Mouse (Mus musculus): ENCODE data around the gene Clec12a. TPM values are rescaled to one million over a fixed set of nuclear protein-coding genes. Genes with fewer than 3 reads are reported as not detected.

The Clec12a gene
- polyA plus RNA-seq, 1 experiment: 6.8 TPM

DNA sequence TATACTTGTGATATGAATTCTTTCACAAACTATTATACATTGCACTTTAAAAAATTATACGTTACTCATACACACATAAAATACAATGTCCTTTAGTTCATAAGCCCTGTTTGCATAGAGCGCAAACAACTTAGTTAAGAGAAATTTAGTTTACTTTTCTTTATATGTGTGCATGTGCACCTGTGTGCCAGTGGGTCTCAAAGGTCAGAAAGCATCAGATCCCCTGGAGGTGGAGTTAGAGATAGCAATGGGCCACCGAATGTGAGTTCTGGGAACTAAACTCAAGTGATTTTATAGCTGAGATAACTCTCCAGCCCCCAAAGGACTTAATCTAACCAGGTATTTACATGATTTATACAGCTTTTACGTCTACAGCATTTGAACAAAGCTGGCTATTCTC, 23.2 kb upstream of the Clec12a start:
- WGBS: 78% methylated on average over 4 of the region's 4 CpGs
- H3K36me3 ChIP-seq (ENCODE audit: control insufficient read depth, insufficient read depth, low read length): no peaks in the 10 kb centered on the region
- H3K27ac ChIP-seq (ENCODE audit: insufficient read depth, low read length): no peak overlapping the region
- peaks cover 9% of the 10 kb centered on the region; the same call in 1 of the 2 replicates for H3K4me1 ChIP-seq (ENCODE audit: control insufficient read depth, insufficient read depth, insufficient read length)
- H3K4me3 ChIP-seq (ENCODE audit: extremely low read depth, insufficient read depth, insufficient read length): no peak overlapping the region
- TF ChIP-seq CTCF (IDR thresholded peaks at IDR 0.05; ENCODE audit: extremely low read depth, insufficient read depth, insufficient read length, insufficient replicate concordance) (no peak), POLR2A (IDR thresholded peaks at IDR 0.05; ENCODE audit: low read depth, low read length) (no peak)
- no peaks in the 10 kb centered on the region for H3K27me3 ChIP-seq (ENCODE audit: control insufficient read depth, insufficient read depth, low read length)
- DNase-seq (ENCODE audit: low read depth in 1 of 2, low spot score in 2 of 2): no peak

DNA sequence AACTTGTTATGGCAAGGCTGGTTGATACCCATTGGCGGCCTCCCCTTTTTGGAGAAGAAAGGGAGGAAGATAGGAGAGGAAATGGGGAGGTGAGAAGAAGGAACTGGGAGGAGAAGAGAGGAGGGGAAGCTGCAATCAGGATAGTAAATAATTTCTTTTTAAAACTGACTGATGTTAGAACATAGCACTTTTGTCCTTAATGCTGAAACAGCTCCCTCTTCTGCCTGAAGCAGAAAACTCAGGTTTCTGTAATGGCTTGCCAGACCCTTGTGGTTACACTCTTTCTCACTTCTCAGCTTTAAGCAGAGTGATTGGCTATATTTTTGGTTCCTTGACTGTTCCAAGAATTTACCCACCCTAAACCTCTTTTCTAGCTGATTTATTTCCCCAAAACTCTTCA, 16.5 kb upstream of the Clec12a start:
- H3K36me3 ChIP-seq (ENCODE audit: control insufficient read depth, insufficient read depth, low read length): no peaks in the 10 kb centered on the region
- no peaks in the 10 kb centered on the region for H3K4me1 ChIP-seq (ENCODE audit: control insufficient read depth, insufficient read depth, insufficient read length)
- no peaks in the 10 kb centered on the region for H3K27me3 ChIP-seq (ENCODE audit: control insufficient read depth, insufficient read depth, low read length)
- TF ChIP-seq CTCF (IDR thresholded peaks at IDR 0.05; ENCODE audit: extremely low read depth, insufficient read depth, insufficient read length, insufficient replicate concordance): no peak
- TF ChIP-seq POLR2A (IDR thresholded peaks at IDR 0.05; ENCODE audit: low read depth, low read length): no peak
- H3K27ac ChIP-seq (ENCODE audit: insufficient read depth, low read length): no peak overlapping the region
- 33% methylated on average over 1 of the region's 1 CpGs for WGBS
- no peak overlapping the region for H3K4me3 ChIP-seq (ENCODE audit: extremely low read depth, insufficient read depth, insufficient read length)
- DNase-seq (ENCODE audit: low read depth in 1 of 2, low spot score in 2 of 2): peak in 1 of 2 experiments; percentile 17

DNA sequence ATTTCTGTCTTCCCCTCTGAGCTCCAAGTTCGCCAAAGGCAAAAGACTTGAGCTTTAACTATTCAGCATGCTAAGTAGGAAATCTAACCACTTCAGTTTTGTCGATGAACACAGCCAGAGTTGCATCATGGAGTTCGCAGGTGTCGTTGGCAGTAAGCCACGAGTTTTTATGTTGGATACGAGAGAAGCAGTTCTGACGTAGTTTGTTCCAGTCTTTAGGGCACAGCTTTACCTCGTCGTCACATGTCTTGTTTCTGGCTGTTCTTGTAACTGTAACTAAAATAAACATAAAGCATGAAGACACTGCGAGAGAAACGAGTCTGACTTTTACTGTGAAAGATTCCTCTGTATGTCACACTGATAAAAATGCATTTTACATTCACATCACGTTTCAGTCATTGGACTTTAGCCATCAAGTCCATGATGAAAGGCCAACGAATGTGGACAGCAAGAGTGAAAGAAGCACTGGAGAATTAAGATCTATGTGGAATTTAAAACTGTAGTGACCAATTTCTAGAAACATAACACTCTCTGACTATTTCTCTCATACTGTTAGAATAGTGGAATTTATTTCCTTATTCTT, 15.8 kb upstream of the Clec12a start:
- H3K27ac ChIP-seq (ENCODE audit: insufficient read depth, low read length): no peak overlapping the region
- H3K4me1 ChIP-seq (ENCODE audit: control insufficient read depth, insufficient read depth, insufficient read length): no peaks in the 10 kb centered on the region
- 33% methylated on average over 13 of the region's 13 CpGs for WGBS
- peak in 1 of 2 experiments; percentile 39 for DNase-seq (ENCODE audit: low read depth in 1 of 2, low spot score in 2 of 2)
- H3K4me3 ChIP-seq (ENCODE audit: extremely low read depth, insufficient read depth, insufficient read length): no peak overlapping the region
- H3K27me3 ChIP-seq (ENCODE audit: control insufficient read depth, insufficient read depth, low read length): no peaks in the 10 kb centered on the region
- TF ChIP-seq CTCF (IDR thresholded peaks at IDR 0.05; ENCODE audit: extremely low read depth, insufficient read depth, insufficient read length, insufficient replicate concordance) (no peak), POLR2A (IDR thresholded peaks at IDR 0.05; ENCODE audit: low read depth, low read length) (no peak)
- no peaks in the 10 kb centered on the region for H3K36me3 ChIP-seq (ENCODE audit: control insufficient read depth, insufficient read depth, low read length)

DNA sequence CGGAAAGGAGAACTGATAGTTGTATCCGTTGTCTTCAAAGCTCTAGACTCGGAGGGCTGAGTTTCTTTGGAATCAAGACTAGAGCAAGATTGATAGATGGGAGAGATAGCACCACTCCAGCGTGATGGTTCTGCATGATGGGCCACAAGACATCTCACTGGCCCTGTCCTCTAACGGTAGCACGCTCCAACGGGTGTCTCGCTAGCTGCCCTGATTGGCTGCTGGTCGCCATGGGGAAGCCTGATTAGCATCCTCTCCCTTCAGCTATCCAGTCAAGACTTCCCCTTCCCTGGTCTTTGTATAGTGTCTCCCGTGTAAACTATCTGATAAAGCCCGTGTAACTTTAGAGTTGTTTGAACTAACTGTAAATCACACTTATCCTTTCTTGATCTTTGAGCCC, 10.9 kb upstream of the Clec12a start, which contains the start of gene 4922502D21Rik:
Gene 4922502D21Rik, minus strand, starts transcription at position 187 of the 400 bp plus-strand sequence.
- TF ChIP-seq CTCF (IDR thresholded peaks at IDR 0.05; ENCODE audit: extremely low read depth, insufficient read depth, insufficient read length, insufficient replicate concordance) (no peak), POLR2A (IDR thresholded peaks at IDR 0.05; ENCODE audit: low read depth, low read length) (no peak)
- no peak for DNase-seq (ENCODE audit: low read depth in 1 of 2, low spot score in 2 of 2)
- H3K4me3 ChIP-seq (ENCODE audit: extremely low read depth, insufficient read depth, insufficient read length): no peak within 1 kb of the TSS
- H3K27me3 ChIP-seq (ENCODE audit: control insufficient read depth, insufficient read depth, low read length): no peaks in the 10 kb centered on the region
- 50% methylated on average over 11 of the region's 11 CpGs for WGBS
- no peaks in the 10 kb centered on the region; the same call in 1 of the 2 replicates for H3K4me1 ChIP-seq (ENCODE audit: control insufficient read depth, insufficient read depth, insufficient read length)
- H3K36me3 ChIP-seq (ENCODE audit: control insufficient read depth, insufficient read depth, low read length): no peaks in the 10 kb centered on the region
- H3K27ac ChIP-seq (ENCODE audit: insufficient read depth, low read length): no peak within 1 kb of the TSS

DNA sequence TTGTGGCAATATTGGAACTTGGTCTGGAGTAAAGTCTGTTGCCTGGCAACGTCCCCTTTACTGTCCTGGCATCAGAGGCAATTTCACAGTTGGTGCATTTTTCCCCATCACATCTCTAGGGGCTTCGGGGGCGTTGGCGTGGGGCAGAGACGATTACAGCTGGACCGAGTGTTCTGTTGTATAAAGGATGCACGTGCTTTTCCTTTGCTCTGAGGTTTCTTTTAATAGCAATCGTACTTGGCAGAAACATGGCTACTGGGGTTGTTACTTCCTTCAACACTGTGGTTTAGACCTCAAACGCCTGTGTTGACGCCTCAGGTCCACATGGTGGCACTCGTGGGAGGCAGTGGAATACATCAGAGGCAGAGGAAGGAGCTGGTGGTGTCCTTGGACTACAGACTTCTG, 8.8 kb upstream of the Clec12a start:
- no peaks in the 10 kb centered on the region; the same call in 1 of the 2 replicates for H3K4me1 ChIP-seq (ENCODE audit: control insufficient read depth, insufficient read depth, insufficient read length)
- peak overlapping the region; percentile 40; the same call in 1 of the 2 replicates for H3K4me3 ChIP-seq (ENCODE audit: extremely low read depth, insufficient read depth, insufficient read length)
- TF ChIP-seq CTCF (IDR thresholded peaks at IDR 0.05; ENCODE audit: extremely low read depth, insufficient read depth, insufficient read length, insufficient replicate concordance): peak; percentile 91; the same call in 1 of the 2 replicates
- TF ChIP-seq POLR2A (IDR thresholded peaks at IDR 0.05; ENCODE audit: low read depth, low read length): no peak

DNA sequence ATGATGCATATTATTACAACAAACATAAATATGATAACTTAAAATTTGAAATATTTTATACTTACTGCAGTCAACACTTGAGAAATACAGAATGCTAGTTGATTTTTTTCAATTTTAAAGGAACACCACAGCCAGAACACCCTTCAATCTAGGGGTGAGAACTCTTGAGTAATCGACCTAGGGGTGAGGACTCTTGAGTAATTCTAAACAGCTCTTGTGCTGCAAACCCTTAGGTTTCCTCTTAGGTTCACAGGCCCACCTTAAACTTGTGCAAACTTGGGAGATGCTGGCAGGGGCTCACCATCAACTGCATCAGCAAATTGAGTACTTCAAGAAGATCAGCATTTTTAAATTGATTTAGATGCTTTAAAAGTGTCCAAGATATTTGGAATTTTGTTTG, 4.7 kb upstream of the Clec12a start:
- H3K27ac ChIP-seq (ENCODE audit: insufficient read depth, low read length): no peak overlapping the region
- H3K4me1 ChIP-seq (ENCODE audit: control insufficient read depth, insufficient read depth, insufficient read length): no peaks in the 10 kb centered on the region; the same call in 1 of the 2 replicates
- no peak overlapping the region for H3K4me3 ChIP-seq (ENCODE audit: extremely low read depth, insufficient read depth, insufficient read length)
- H3K27me3 ChIP-seq (ENCODE audit: control insufficient read depth, insufficient read depth, low read length): no peaks in the 10 kb centered on the region
- 46% methylated on average over 1 of the region's 1 CpGs for WGBS
- TF ChIP-seq CTCF (IDR thresholded peaks at IDR 0.05; ENCODE audit: extremely low read depth, insufficient read depth, insufficient read length, insufficient replicate concordance) (no peak), POLR2A (IDR thresholded peaks at IDR 0.05; ENCODE audit: low read depth, low read length) (no peak)
- no peak for DNase-seq (ENCODE audit: low read depth in 1 of 2, low spot score in 2 of 2)
- H3K36me3 ChIP-seq (ENCODE audit: control insufficient read depth, insufficient read depth, low read length): no peaks in the 10 kb centered on the region

More for the DNA sequence above, 8.8 kb upstream of the Clec12a start:
- peak; percentile 76 for DNase-seq (ENCODE audit: low read depth in 1 of 2, low spot score in 2 of 2)
- no peak overlapping the region for H3K27ac ChIP-seq (ENCODE audit: insufficient read depth, low read length)
- WGBS: 2% methylated on average over 11 of the region's 11 CpGs
- H3K36me3 ChIP-seq (ENCODE audit: control insufficient read depth, insufficient read depth, low read length): no peaks in the 10 kb centered on the region
- H3K27me3 ChIP-seq (ENCODE audit: control insufficient read depth, insufficient read depth, low read length): no peaks in the 10 kb centered on the region

DNA sequence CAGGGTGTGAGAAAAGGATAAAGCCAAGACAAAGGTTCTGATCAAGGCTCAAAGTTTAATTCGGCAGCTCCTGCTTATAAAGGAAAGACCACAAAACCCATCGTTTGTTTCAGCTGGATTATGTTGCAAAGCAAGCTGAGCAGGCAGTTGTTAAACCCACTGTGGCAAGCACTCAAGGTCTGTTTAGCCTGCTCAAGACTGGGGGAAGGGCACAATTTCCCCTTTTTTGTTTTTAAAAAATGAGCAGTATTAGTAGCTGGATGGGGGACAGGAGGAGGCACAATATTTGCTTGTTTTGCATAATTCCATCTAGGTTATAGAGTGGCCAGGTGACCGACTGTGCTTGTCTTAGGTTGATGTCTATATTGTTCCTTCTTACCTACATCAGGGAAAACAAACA, 1.9 kb downstream of the Clec12a start:
- Histone ChIP-seq H3K4me3 (ENCODE audit: extremely low read depth, insufficient read depth, insufficient read length) (no peak overlapping the region), H3K27me3 (ENCODE audit: control insufficient read depth, insufficient read depth, low read length) (no peaks in the 10 kb centered on the region), H3K4me1 (ENCODE audit: control insufficient read depth, insufficient read depth, insufficient read length) (peaks cover 4% of the 10 kb centered on the region; the same call in 1 of the 2 replicates), H3K36me3 (ENCODE audit: control insufficient read depth, insufficient read depth, low read length) (no peaks in the 10 kb centered on the region), H3K27ac (ENCODE audit: insufficient read depth, low read length) (no peak overlapping the region)
- 19% methylated on average over 3 of the region's 3 CpGs for WGBS
- peak in 1 of 2 experiments; percentile 23 for DNase-seq (ENCODE audit: low read depth in 1 of 2, low spot score in 2 of 2)
- TF ChIP-seq POLR2A (IDR thresholded peaks at IDR 0.05; ENCODE audit: low read depth, low read length) (no peak), CTCF (IDR thresholded peaks at IDR 0.05; ENCODE audit: extremely low read depth, insufficient read depth, insufficient read length, insufficient replicate concordance) (no peak)
